Mouse (Mus musculus) kidney, embryonic 15.5 days (tissue): ENCODE results near the gene Cdkal1. TPM values are rescaled to one million over a fixed set of nuclear protein-coding genes. Genes with fewer than 3 reads are reported as not detected.
A peak's percentile ranks its signal among the peaks of the same experiment; 100 is the strongest.

Source experiments
- ATAC-seq: fragments of 200-750 bp; cut with Nextera tagmentation; replicated peaks from 2 replicates; pipeline ENCODE4 v1.8.0; 2017; ENCODE audit warnings: moderate TSS enrichment; ENCODE audit not compliant: low FRiP score
- H3K27ac ChIP-seq: fragments of 300-500 bp; sonication (generic); 2 replicates; pipeline ENCODE4 v1.5.1; 2015; ENCODE audit warnings: mild to moderate bottlenecking, inconsistent platforms
- H3K27me3 ChIP-seq: fragments of 300-500 bp; sonication (generic); 2 replicates; pipeline ENCODE4 v1.6.1; 2015; ENCODE audit warnings: inconsistent platforms
- H3K36me3 ChIP-seq: fragments of 300-500 bp; sonication (generic); 2 replicates; pipeline ENCODE4 v1.6.1; 2015; ENCODE audit warnings: inconsistent platforms
- H3K4me1 ChIP-seq: fragments of 300-500 bp; sonication (generic); 2 replicates; pipeline ENCODE4 v1.6.1; 2015; ENCODE audit warnings: inconsistent platforms
- H3K4me2 ChIP-seq: fragments of 300-500 bp; sonication (generic); 2 replicates; pipeline ENCODE4 v1.6.1; 2015; ENCODE audit warnings: moderate library complexity, mild to moderate bottlenecking, inconsistent platforms
- H3K4me3 ChIP-seq: fragments of 300-500 bp; sonication (generic); replicated peaks from 2 replicates; pipeline ENCODE4 v1.5.1; 2015; ENCODE audit warnings: mild to moderate bottlenecking, inconsistent platforms
- H3K9ac ChIP-seq: fragments of 300-500 bp; sonication (generic); 2 replicates; pipeline ENCODE4 v1.6.1; 2015; ENCODE audit warnings: mild to moderate bottlenecking, inconsistent platforms
- H3K9me3 ChIP-seq: fragments of 300-500 bp; sonication (generic); replicated peaks from 2 replicates; pipeline ENCODE4 v1.6.1; 2016; ENCODE audit warnings: inconsistent platforms
- WGBS: fragments of 180-500 bp; shearing (Covaris S2); methylation state at CpG from one replicate; pipeline ENCODE4 v1.1.7; 2015; ENCODE audit warnings: mixed read lengths; 5-methylcytosine and 5-hydroxymethylcytosine counted together
- polyA plus RNA-seq: library from polyadenylated mRNA; unstranded; fragments of >200 nt; fragmentation: Nextera tagmentation; extraction: Ambion mirVana; gene quantifications from 2 replicates; pipeline ENCODE4 v1.2.1, GENCODE M21; 2015

Cdkal1 gene
- polyA plus RNA-seq, 1 experiment from 2014 or later, result 33.5 TPM

- no peak overlapping the region for H3K4me3 ChIP-seq
- ATAC-seq, result no peak
- H3K9ac ChIP-seq, result no peak overlapping the region
- no peak overlapping the region for H3K4me2 ChIP-seq
- no peaks in the 10 kb centered on the region for H3K36me3 ChIP-seq
- H3K27ac ChIP-seq, result no peak overlapping the region
- peaks cover 7% of the 10 kb centered on the region for H3K4me1 ChIP-seq
- WGBS, result 88% methylated on average over 3 of the region's 3 CpGs
- no peaks in the 10 kb centered on the region for H3K9me3 ChIP-seq
- no peaks in the 10 kb centered on the region for H3K27me3 ChIP-seq
Observed at GRCm38 (mm10) chr13:29616654-29617171, 238.8 kb downstream of the Cdkal1 start.

- 87% methylated on average over 3 of the region's 3 CpGs for WGBS
- Histone ChIP-seq H3K27me3 (no peaks in the 10 kb centered on the region), H3K27ac (no peak overlapping the region), H3K9me3 (no peaks in the 10 kb centered on the region), H3K9ac (no peak overlapping the region), H3K4me1 (peaks cover 10% of the 10 kb centered on the region), H3K4me2 (no peak overlapping the region), H3K36me3 (no peaks in the 10 kb centered on the region), H3K4me3 (no peak overlapping the region)
- ATAC-seq, result no peak
Observed at GRCm38 (mm10) chr13:29615987-29616386, 239.5 kb downstream of the Cdkal1 start.

- Histone ChIP-seq H3K4me3 (no peak overlapping the region), H3K36me3 (no peaks in the 10 kb centered on the region), H3K4me2 (no peak overlapping the region), H3K27me3 (no peaks in the 10 kb centered on the region), H3K4me1 (peaks cover 13% of the 10 kb centered on the region), H3K9ac (no peak overlapping the region), H3K9me3 (no peaks in the 10 kb centered on the region), H3K27ac (no peak overlapping the region)
- ATAC-seq, result no peak
- 82% methylated on average over 7 of the region's 7 CpGs for WGBS
Observed at GRCm38 (mm10) chr13:29615081-29615480, 240.4 kb downstream of the Cdkal1 start.

- H3K9me3 ChIP-seq, result no peaks in the 10 kb centered on the region
- H3K36me3 ChIP-seq, result no peaks in the 10 kb centered on the region
- 0 out of 2 replicates have a peak, but pooled peaks cover 5% of the 10 kb centered on the region for H3K4me1 ChIP-seq
- no peak overlapping the region for H3K27ac ChIP-seq
- WGBS, result 54% methylated on average over 13 of the region's 13 CpGs
- H3K27me3 ChIP-seq, result no peaks in the 10 kb centered on the region
- H3K4me2 ChIP-seq, result no peak overlapping the region
- no peak overlapping the region for H3K4me3 ChIP-seq
- H3K9ac ChIP-seq, result no peak overlapping the region
- ATAC-seq, result peak; percentile 62
Observed at GRCm38 (mm10) chr13:29610051-29610931, 245.2 kb downstream of the Cdkal1 start.

- Histone ChIP-seq H3K4me2 (no peak overlapping the region), H3K9me3 (no peaks in the 10 kb centered on the region), H3K27ac (no peak overlapping the region), H3K9ac (no peak overlapping the region), H3K36me3 (no peaks in the 10 kb centered on the region), H3K4me3 (no peak overlapping the region), H3K27me3 (no peaks in the 10 kb centered on the region), H3K4me1 (peaks cover 5% of the 10 kb centered on the region; the same call in 1 of the 2 replicates)
- WGBS, result 89% methylated on average over 5 of the region's 5 CpGs
- no peak for ATAC-seq
Observed at GRCm38 (mm10) chr13:29609441-29609840, 246.0 kb downstream of the Cdkal1 start.

- Histone ChIP-seq H3K9me3 (no peaks in the 10 kb centered on the region), H3K36me3 (no peaks in the 10 kb centered on the region), H3K27me3 (no peaks in the 10 kb centered on the region), H3K27ac (no peak overlapping the region), H3K4me3 (no peak overlapping the region), H3K4me1 (peaks cover 6% of the 10 kb centered on the region; the same call in 1 of the 2 replicates), H3K4me2 (no peak overlapping the region), H3K9ac (no peak overlapping the region)
- WGBS, result 31% methylated on average over 6 of the region's 7 CpGs
- peak; percentile 85 for ATAC-seq
Observed at GRCm38 (mm10) chr13:29604241-29604640, 251.2 kb downstream of the Cdkal1 start.

GRCm38 (mm10) chr13:29603597-29603996 lies 251.9 kb downstream of the Cdkal1 start:
- no peak for ATAC-seq
- 91% methylated on average over 6 of the region's 6 CpGs for WGBS
- peaks cover 6% of the 10 kb centered on the region; the same call in 1 of the 2 replicates for H3K4me1 ChIP-seq
- no peak overlapping the region for H3K4me3 ChIP-seq
- no peak overlapping the region for H3K9ac ChIP-seq
- H3K27me3 ChIP-seq, result no peaks in the 10 kb centered on the region
- H3K27ac ChIP-seq, result no peak overlapping the region
- no peaks in the 10 kb centered on the region for H3K36me3 ChIP-seq
- H3K4me2 ChIP-seq, result no peak overlapping the region
- H3K9me3 ChIP-seq, result no peaks in the 10 kb centered on the region

- Histone ChIP-seq H3K4me1 (peaks cover 6% of the 10 kb centered on the region; the same call in 1 of the 2 replicates), H3K27me3 (no peaks in the 10 kb centered on the region), H3K9ac (no peak overlapping the region), H3K27ac (peak overlapping the region; percentile 32; the same call in 1 of the 2 replicates), H3K9me3 (no peaks in the 10 kb centered on the region), H3K4me3 (no peak overlapping the region), H3K36me3 (no peaks in the 10 kb centered on the region), H3K4me2 (no peak overlapping the region)
- no peak for ATAC-seq
- 76% methylated on average over 2 of the region's 2 CpGs for WGBS
Observed at GRCm38 (mm10) chr13:29601033-29601432, 254.4 kb downstream of the Cdkal1 start.

GRCm38 (mm10) chr13:29599646-29600045 lies 255.8 kb downstream of the Cdkal1 start:
- WGBS, result 54% methylated on average over 2 of the region's 2 CpGs
- Histone ChIP-seq H3K27ac (no peak overlapping the region), H3K4me2 (no peak overlapping the region), H3K36me3 (no peaks in the 10 kb centered on the region), H3K9ac (no peak overlapping the region), H3K9me3 (no peaks in the 10 kb centered on the region), H3K4me1 (peaks cover 6% of the 10 kb centered on the region; the same call in 1 of the 2 replicates), H3K27me3 (no peaks in the 10 kb centered on the region), H3K4me3 (no peak overlapping the region)
- ATAC-seq, result no peak

- Histone ChIP-seq H3K4me3 (no peak overlapping the region), H3K27me3 (no peaks in the 10 kb centered on the region), H3K4me1 (0 out of 2 replicates have a peak, but pooled peaks cover 6% of the 10 kb centered on the region), H3K9ac (no peak overlapping the region), H3K4me2 (no peak overlapping the region), H3K27ac (no peak overlapping the region), H3K36me3 (0 out of 2 replicates have a peak, but pooled peaks cover 4% of the 10 kb centered on the region), H3K9me3 (peaks cover 3% of the 10 kb centered on the region; the same call in 1 of the 2 replicates)
- no peak for ATAC-seq
- 68% methylated on average over 3 of the region's 3 CpGs for WGBS
Observed at GRCm38 (mm10) chr13:29596735-29597134, 258.7 kb downstream of the Cdkal1 start.

- no peak overlapping the region for H3K27ac ChIP-seq
Observed at GRCm38 (mm10) chr13:29593096-29593495, 262.4 kb downstream of the Cdkal1 start.

GRCm38 (mm10) chr13:29590685-29591084 lies 264.8 kb downstream of the Cdkal1 start:
- H3K36me3 ChIP-seq, result 0 out of 2 replicates have a peak, but pooled peaks cover 4% of the 10 kb centered on the region
- WGBS, result 86% methylated on average over 5 of the region's 5 CpGs
- no peaks in the 10 kb centered on the region for H3K27me3 ChIP-seq
- no peak overlapping the region for H3K4me2 ChIP-seq
- H3K9me3 ChIP-seq, result peaks cover 3% of the 10 kb centered on the region; the same call in 1 of the 2 replicates
- ATAC-seq, result no peak
- no peak overlapping the region for H3K27ac ChIP-seq
- no peak overlapping the region for H3K4me3 ChIP-seq
- no peaks in the 10 kb centered on the region for H3K4me1 ChIP-seq
- no peak overlapping the region for H3K9ac ChIP-seq

More at GRCm38 (mm10) chr13:29593096-29593495, 262.4 kb downstream of the Cdkal1 start:
- no peak for ATAC-seq
- 94% methylated on average over 3 of the region's 3 CpGs for WGBS
- Histone ChIP-seq H3K4me3 (no peak overlapping the region), H3K27me3 (no peaks in the 10 kb centered on the region), H3K36me3 (0 out of 2 replicates have a peak, but pooled peaks cover 4% of the 10 kb centered on the region), H3K9me3 (peaks cover 3% of the 10 kb centered on the region; the same call in 1 of the 2 replicates), H3K9ac (no peak overlapping the region), H3K4me2 (no peak overlapping the region), H3K4me1 (no peaks in the 10 kb centered on the region)
